Mouse (Mus musculus) CH12.LX (cell line): ENCODE measurements around the gene Klf15. TPM values are rescaled to one million over a fixed set of nuclear protein-coding genes. Genes with fewer than 3 reads are reported as not detected.

Experiments used
- DNase-seq: peaks from one replicate; pipeline ENCODE4 v3.0.0-alpha.2; 2013; ENCODE audit errors: extremely low read depth
- H3K27ac ChIP-seq: 2 replicates; pipeline ENCODE4 v1.5.1; 2012; ENCODE audit warnings: low read depth, mild to moderate bottlenecking, control low read depth, moderate library complexity; ENCODE audit not compliant: insufficient read depth
- H3K27me3 ChIP-seq: replicated peaks from 2 replicates; pipeline ENCODE3; 2012; ENCODE audit warnings: inconsistent platforms
- H3K36me3 ChIP-seq, 2 experiments: replicated peaks in 1 of 2; 2 replicates each; pipeline versions ENCODE3 to v1.6.1; 2012; ENCODE audit warnings: inconsistent platforms in 1 of 2, low read length in 1 of 2, mild to moderate bottlenecking in 1 of 2, mixed read lengths in 1 of 2, moderate library complexity in 1 of 2; ENCODE audit not compliant: control insufficient read depth in 1 of 2, insufficient read depth in 1 of 2
- H3K4me1 ChIP-seq, 2 experiments: 2 replicates each; pipeline ENCODE4 v1.6.1; 2012; ENCODE audit warnings: inconsistent platforms in 1 of 2, moderate library complexity in 1 of 2; ENCODE audit not compliant: insufficient read depth in 2 of 2, control insufficient read depth in 1 of 2
- H3K4me2 ChIP-seq: 2 replicates; pipeline ENCODE4 v1.6.1; 2012; ENCODE audit warnings: low read depth, mild to moderate bottlenecking, control low read depth; ENCODE audit not compliant: poor library complexity, insufficient read depth, severe bottlenecking
- H3K4me3 ChIP-seq, 3 experiments: fragments of 150-350 bp in 1 of 3; sonication (generic) in 1 of 3; replicated peaks in 1 of 3; 2 replicates each; pipeline versions ENCODE3 to v1.5.1; 2011 to 2012; ENCODE audit warnings: low read depth in 2 of 3, low read length in 2 of 3, mild to moderate bottlenecking in 2 of 3, moderate library complexity in 2 of 3, control low read depth in 1 of 3, improper control_type of control experiment in 1 of 3, inconsistent platforms in 1 of 3, mixed read lengths in 1 of 3; ENCODE audit not compliant: poor library complexity in 1 of 3
- H3K79me2 ChIP-seq: replicated peaks from 2 replicates; pipeline ENCODE4 v1.6.1; 2012; ENCODE audit warnings: mild to moderate bottlenecking, moderate library complexity; ENCODE audit not compliant: control insufficient read depth, poor library complexity, insufficient read depth, severe bottlenecking; ENCODE audit errors: extremely low read depth
- H3K9ac ChIP-seq: 2 replicates; pipeline ENCODE4 v1.6.1; 2012; ENCODE audit warnings: low read depth, mild to moderate bottlenecking, control low read depth, moderate library complexity; ENCODE audit not compliant: insufficient read depth
- H3K9me3 ChIP-seq: replicated peaks from 2 replicates; pipeline ENCODE3; 2012; ENCODE audit warnings: low read length, inconsistent platforms, mixed read lengths
- BHLHE40 ChIP-seq: IDR thresholded peaks from 2 replicates; pipeline ENCODE4 v1.6.1; 2011; ENCODE audit warnings: mild to moderate bottlenecking, low read depth, low read length, improper control_type of control experiment
- CHD2 ChIP-seq: IDR thresholded peaks from 2 replicates; pipeline ENCODE4 v1.6.1; 2011; ENCODE audit warnings: low read length, improper control_type of control experiment
- CTCF ChIP-seq, 2 experiments: IDR thresholded peaks in 1 of 2; conservative IDR thresholded peaks in 1 of 2; 2 replicates each; pipeline ENCODE4 v1.5.1; 2011 to 2012; ENCODE audit warnings: low read depth in 2 of 2, low read length in 2 of 2, improper control_type of control experiment in 1 of 2, inconsistent platforms in 1 of 2, mild to moderate bottlenecking in 1 of 2, moderate library complexity in 1 of 2
- ETS1 ChIP-seq: conservative IDR thresholded peaks from 2 replicates; pipeline ENCODE4 v1.6.1; 2012; ENCODE audit warnings: low read depth, mild to moderate bottlenecking, inconsistent platforms, low read length, improper control_type of control experiment, moderate library complexity
- GABPA ChIP-seq: IDR thresholded peaks from 2 replicates; pipeline ENCODE4 v1.6.1; 2012; ENCODE audit warnings: low read depth, low read length, improper control_type of control experiment, inconsistent platforms; ENCODE audit not compliant: insufficient replicate concordance
- IRF4 ChIP-seq: IDR thresholded peaks from 2 replicates; pipeline ENCODE4 v1.6.1; 2014; ENCODE audit warnings: low read depth, mild to moderate bottlenecking, inconsistent platforms, low read length, improper control_type of control experiment
- JUN ChIP-seq: IDR thresholded peaks from 2 replicates; pipeline ENCODE4 v1.6.1; 2011; ENCODE audit warnings: low read depth, mild to moderate bottlenecking, low read length, improper control_type of control experiment, moderate library complexity; ENCODE audit not compliant: insufficient read depth
- KAT2A ChIP-seq: IDR thresholded peaks from 2 replicates; pipeline ENCODE4 v1.6.1; 2012; ENCODE audit warnings: low read length, improper control_type of control experiment, inconsistent platforms; ENCODE audit not compliant: insufficient replicate concordance
- MAX ChIP-seq: IDR thresholded peaks from 2 replicates; pipeline ENCODE4 v1.6.1; 2011; ENCODE audit warnings: low read length, improper control_type of control experiment
- MAZ ChIP-seq: IDR thresholded peaks from 2 replicates; pipeline ENCODE4 v1.6.1; 2012; ENCODE audit warnings: low read depth, mild to moderate bottlenecking, inconsistent platforms, low read length, improper control_type of control experiment, moderate library complexity
- MEF2A ChIP-seq: IDR thresholded peaks from 2 replicates; pipeline ENCODE4 v1.6.1; 2014; ENCODE audit warnings: low read depth, mild to moderate bottlenecking, inconsistent platforms, low read length, improper control_type of control experiment, borderline replicate concordance
- MXI1 ChIP-seq: IDR thresholded peaks from 2 replicates; pipeline ENCODE4 v1.6.1; 2011; ENCODE audit warnings: mild to moderate bottlenecking, low read depth, low read length, improper control_type of control experiment
- MYC ChIP-seq: IDR thresholded peaks from 2 replicates; pipeline ENCODE4 v1.6.1; 2011; ENCODE audit warnings: low read depth, mild to moderate bottlenecking, improper control_type of control experiment, low read length
- NRF1 ChIP-seq: IDR thresholded peaks from 2 replicates; pipeline ENCODE4 v1.6.1; 2014; ENCODE audit warnings: low read depth, mild to moderate bottlenecking, inconsistent platforms, low read length, improper control_type of control experiment, moderate library complexity
- PAX5 ChIP-seq: IDR thresholded peaks from 2 replicates; pipeline ENCODE4 v1.6.1; 2012; ENCODE audit warnings: low read length, inconsistent platforms, mixed read lengths
- RAD21 ChIP-seq: IDR thresholded peaks from 2 replicates; pipeline ENCODE4 v1.6.1; 2011; ENCODE audit warnings: low read depth, mild to moderate bottlenecking, low read length, improper control_type of control experiment, moderate library complexity
- TCF12 ChIP-seq: IDR thresholded peaks from 2 replicates; pipeline ENCODE4 v1.6.1; 2014; ENCODE audit warnings: low read depth, mild to moderate bottlenecking, inconsistent platforms, low read length, improper control_type of control experiment
- USF1 ChIP-seq: IDR thresholded peaks from 2 replicates; pipeline ENCODE4 v1.6.1; 2014; ENCODE audit warnings: low read depth, mild to moderate bottlenecking, inconsistent platforms, low read length, improper control_type of control experiment
- ZKSCAN1 ChIP-seq: IDR thresholded peaks from 2 replicates; pipeline ENCODE4 v1.6.1; 2012; ENCODE audit warnings: low read depth, inconsistent platforms, low read length, improper control_type of control experiment, borderline replicate concordance
- ZMIZ1 ChIP-seq: IDR thresholded peaks from 2 replicates; pipeline ENCODE4 v1.6.1; 2012; ENCODE audit warnings: low read depth, mild to moderate bottlenecking, inconsistent platforms, low read length, improper control_type of control experiment
- ZNF384 ChIP-seq: IDR thresholded peaks from 2 replicates; pipeline ENCODE4 v1.6.1; 2012; ENCODE audit warnings: low read depth, low read length, improper control_type of control experiment, inconsistent platforms
- dilution Hi-C: fragments of 300-500 bp; cut with MboI; formaldehyde crosslinking; loops from 2 replicates; pipeline ENCODE4 v1.14.3; 2020; ENCODE audit warnings: low sequenced_read_pairs; ENCODE audit not compliant: extremely low pct_unique_long_range_greater_than_20kb, extremely low pct_ligation_motif_present
- in situ Hi-C: fragments of 300-500 bp; cut with MboI; formaldehyde crosslinking; loops from 3 replicates; pipeline ENCODE4 v1.14.3; 2019; ENCODE audit warnings: low sequenced_read_pairs, low pct_ligation_motif_present, low pct_unique_long_range_greater_than_20kb, mixed read lengths
- polyA plus RNA-seq: library from polyadenylated mRNA; unstranded; fragments of >175 nt; gene quantifications from 2 replicates; pipeline ENCODE4 v1.2.1, GENCODE M21; 2012; ENCODE audit warnings: low read depth; ENCODE audit not compliant: insufficient read length
- total RNA-seq, 2 experiments: library from RNA; depleted of rRNA; stranded (reverse); fragments of 300-350 nt in 1 of 2; fragments of >200 nt in 1 of 2; gene quantifications; 2 replicates each; pipeline ENCODE4 v1.2.3; 2012 to 2014

Gene Klf15
- total and polyA plus RNA-seq, 3 experiments = not detected

DNA sequence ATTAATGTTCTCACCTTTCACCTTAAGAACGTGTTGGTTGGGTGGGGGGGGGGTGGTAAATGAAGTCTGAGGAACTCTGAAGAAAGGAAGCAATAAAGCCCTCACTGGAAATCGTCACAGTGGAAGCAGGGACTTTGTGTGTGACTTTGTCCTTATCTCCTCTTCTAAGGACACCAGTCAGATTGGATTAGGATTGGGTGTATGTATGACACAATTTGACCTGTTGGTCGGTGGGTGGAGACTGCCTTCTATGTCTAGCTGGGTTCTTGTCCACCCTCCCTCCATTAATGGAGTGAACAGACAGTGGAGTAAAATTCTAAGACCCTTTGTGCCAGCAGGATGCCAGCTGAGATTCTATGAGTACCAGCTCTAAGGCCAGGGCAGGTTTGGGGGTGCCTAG lies 21.9 kb downstream of the Klf15 start:
- H3K27ac ChIP-seq = no peak overlapping the region
- no peak overlapping the region for H3K4me3 ChIP-seq
- H3K79me2 ChIP-seq = no peaks in the 10 kb centered on the region
- no peaks in the 10 kb centered on the region for H3K36me3 ChIP-seq
- H3K9me3 ChIP-seq = no peaks in the 10 kb centered on the region
- no peak for DNase-seq
- no peaks in the 10 kb centered on the region for H3K4me1 ChIP-seq
- H3K9ac ChIP-seq = no peak overlapping the region
- no peak overlapping the region for H3K4me2 ChIP-seq
- dilution Hi-C loops = no loop called here
- peaks cover 89% of the 10 kb centered on the region for H3K27me3 ChIP-seq
- no peak for TF ChIP-seq USF1
- TF ChIP-seq KAT2A = no peak
- no peak for TF ChIP-seq NRF1
- no peak for TF ChIP-seq BHLHE40
- TF ChIP-seq IRF4 = no peak
- TF ChIP-seq MAX = no peak
- no peak for TF ChIP-seq MYC
- no peak for TF ChIP-seq ZNF384
- no peak for TF ChIP-seq GABPA
- TF ChIP-seq CTCF (conservative IDR thresholded peaks at IDR 0.05 in 1 of 2, IDR thresholded peaks at IDR 0.05 in 1 of 2; ENCODE audit: low read depth in 2 of 2, low read length in 2 of 2) = no peak
- TF ChIP-seq, all 38 proteins: peak for 0
- in situ Hi-C loops = no loop called here

DNA sequence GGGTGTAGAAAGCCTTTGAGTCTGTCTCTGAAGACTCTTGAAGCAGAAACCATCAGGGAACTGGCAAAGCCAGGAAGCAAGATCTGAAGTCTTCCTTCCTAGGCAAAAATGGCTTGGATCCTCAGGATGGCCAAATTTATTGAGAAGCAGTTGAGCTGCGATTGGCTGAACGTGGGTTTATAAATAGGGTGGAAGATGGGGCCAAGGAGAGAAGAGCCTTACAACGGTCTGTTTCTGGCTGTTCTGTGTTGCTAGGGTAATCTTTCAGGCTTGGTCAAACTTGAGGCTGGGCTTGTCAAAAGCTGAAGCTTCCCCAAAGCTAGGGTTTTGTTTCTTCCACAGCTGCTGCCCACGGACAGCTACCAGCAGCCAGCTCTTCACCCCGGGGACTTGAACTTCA lies 22.5 kb downstream of the Klf15 start:
- dilution Hi-C loops = no loop called here
- no peak overlapping the region for H3K4me2 ChIP-seq
- peaks cover 90% of the 10 kb centered on the region for H3K27me3 ChIP-seq
- no peak for DNase-seq
- no peaks in the 10 kb centered on the region for H3K9me3 ChIP-seq
- TF ChIP-seq MEF2A (no peak), BHLHE40 (no peak), TCF12 (no peak), IRF4 (no peak), CHD2 (no peak), MAX (no peak), ZNF384 (no peak), RAD21 (no peak), ZKSCAN1 (no peak), MXI1 (no peak), ZMIZ1 (no peak), PAX5 (no peak), JUN (no peak), MAZ (no peak), KAT2A (no peak), ETS1 (no peak)
- in situ Hi-C loops = no loop called here
- H3K36me3 ChIP-seq = no peaks in the 10 kb centered on the region
- H3K4me1 ChIP-seq = no peaks in the 10 kb centered on the region
- H3K79me2 ChIP-seq = no peaks in the 10 kb centered on the region
- no peak overlapping the region for H3K27ac ChIP-seq
- no peak overlapping the region for H3K4me3 ChIP-seq
- H3K9ac ChIP-seq = no peak overlapping the region
